ENCODE assay signal across 11 mouse cellular contexts in genomic region chr3:95427891-95428238, GRCm38 (mm10). TPM values are rescaled to one million over a fixed set of nuclear protein-coding genes. Genes with fewer than 3 reads are reported as not detected.
DNase-seq lines count a peak whose midpoint lies in the region; ATAC-seq and TF ChIP-seq lines count a peak whose summit lies in the region.
"Not testable (repeated sequence)": the region's sequence is repeated elsewhere in the genome, so short reads cannot be mapped to it uniquely, and the experiment has no call there.
"Had no signal": no experiment of that assay in that cellular context is flagged by ENCODE, and none has a peak within 500 bp of the region (broad histone marks: within the 10 kb centered on the region; RNA-seq: fewer than 3 reads in every experiment).

No protein-coding gene starts in this region.

- peak overlapping the region; percentile 30 for H3K4me3 ChIP-seq in hindbrain, embryonic 15.5 days
- H3K4me3 ChIP-seq in left cerebral cortex, adult 2 months: peak overlapping the region; percentile 43
- peak overlapping the region; percentile 36 for H3K4me3 ChIP-seq in lung, embryonic 16.5 days (ENCODE audit: low read length)
- H3K4me3 ChIP-seq in neural tube, embryonic 15.5 days (replicated peaks): peak overlapping the region; percentile 23; the same call in 1 of the 2 replicates

- POLR2A ChIA-PET in Patski (lab: Charles Lee): not testable (repeated sequence)

- H3K27ac ChIP-seq in hindbrain, embryonic 15.5 days (replicated peaks); left cerebral cortex, adult 2 months; lung, embryonic 16.5 days (ENCODE audit: low read length); neural tube, embryonic 15.5 days (replicated peaks): not testable (repeated sequence)

- not testable (repeated sequence) for H3K27me3 ChIP-seq in Patski; hindbrain, embryonic 15.5 days; lung, embryonic 16.5 days (ENCODE audit: control insufficient read depth, insufficient read depth, low read depth, low read length); neural tube, embryonic 15.5 days (replicated peaks)

- not testable (repeated sequence) for TF ChIP-seq CTCF in Patski (IDR thresholded peaks at IDR 0.05); left cerebral cortex, adult 2 months (IDR thresholded peaks at IDR 0.05)

- H3K4me2 ChIP-seq in hindbrain, embryonic 15.5 days: peak overlapping the region; percentile 54
- peak overlapping the region; percentile 50 for H3K4me2 ChIP-seq in lung, embryonic 16.5 days (ENCODE audit: low read depth, low read length)
- peak overlapping the region; percentile 51 for H3K4me2 ChIP-seq in neural tube, embryonic 15.5 days

- not testable (repeated sequence) for H3K9me3 ChIP-seq in hindbrain, embryonic 15.5 days; lung, embryonic 16.5 days (ENCODE audit: control insufficient read depth, low read length); neural tube, embryonic 15.5 days (replicated peaks)

- H3K4me1 ChIP-seq in hindbrain, embryonic 15.5 days (replicated peaks); lung, embryonic 16.5 days (replicated peaks; ENCODE audit: control insufficient read depth, insufficient read depth, low read length); neural tube, embryonic 15.5 days: not testable (repeated sequence)

- H3K9ac ChIP-seq in hindbrain, embryonic 15.5 days; lung, embryonic 16.5 days (ENCODE audit: low read length); neural tube, embryonic 15.5 days (replicated peaks): not testable (repeated sequence)

- in situ Hi-C loops in Patski (cut with MboI; ENCODE audit: low pct_unique_long_range_greater_than_20kb): not testable (repeated sequence)

- 23% methylated on average over 16 of the region's 21 CpGs for WGBS in hindbrain, embryonic 15.5 days
- 22% methylated on average over 11 of the region's 21 CpGs for WGBS in lung, embryonic 16.5 days
- 29% methylated on average over 15 of the region's 21 CpGs for WGBS in neural tube, embryonic 15.5 days

- not testable (repeated sequence) for H3K36me3 ChIP-seq in hindbrain, embryonic 15.5 days; lung, embryonic 16.5 days (ENCODE audit: control insufficient read depth, insufficient read depth, low read length); neural tube, embryonic 15.5 days

- not testable (repeated sequence) for DNase-seq in Patski (ENCODE audit: low read depth, low spot score)
- DNase-seq in embryo, embryonic 9.5 days (ENCODE audit: extremely low spot score): peak; percentile 29
- DNase-seq in gastrocnemius, postnatal 14 days: peak; percentile 9
- DNase-seq in left cerebral cortex, adult 2 months (ENCODE audit: extremely low spot score in 1 of 2, low spot score in 2 of 2): peak; percentile 15 to 25
- DNase-seq in testis, postnatal 14 days (ENCODE audit: low spot score): peak; percentile 48

- peak; percentile 44 for ATAC-seq in Patski
- ATAC-seq in hindbrain, embryonic 15.5 days (ENCODE audit: low FRiP score, low read depth): peak; percentile 51; the same call in 1 of the 2 replicates
- ATAC-seq in lung, embryonic 16.5 days (ENCODE audit: low read depth): not testable (repeated sequence)
- ATAC-seq in neural tube, embryonic 15.5 days (ENCODE audit: low FRiP score): peak; percentile 57; the same call in 1 of the 2 replicates

- CTCF ChIA-PET in Patski (lab: Charles Lee): not testable (repeated sequence)

- intact Hi-C loops in gastrocnemius, postnatal 14 days (cut with DNase I; ENCODE audit: low total_unique reads); left cerebral cortex, adult 2 months (cut with DNase I): not testable (repeated sequence)

RNA-seq across cellular contexts. Expression of gene Arnt, which starts 6.3 kb away (rescaled TPM):
- polyA plus RNA-seq in Patski (2021): 54.8 TPM
- total RNA-seq in gastrocnemius, postnatal 14 days (2021): 10 to 100 TPM; 38.8 to 39.3 TPM
- polyA plus RNA-seq in hindbrain, embryonic 15.5 days (2015; fragmentation: Nextera tagmentation; extraction: Ambion mirVana): 15.8 and 17.5 TPM in 2 replicates
- total RNA-seq in left cerebral cortex, adult 2 months (2021): 10 to 100 TPM; 39.1 to 43.3 TPM
- polyA plus RNA-seq in lung, embryonic 16.5 days (2015; fragmentation: Nextera tagmentation; extraction: Ambion mirVana): 52.6 and 52.8 TPM in 2 replicates
- 14.2 and 20.5 TPM in 2 replicates for polyA plus RNA-seq in neural tube, embryonic 15.5 days (2015; fragmentation: Nextera tagmentation; extraction: Ambion mirVana)

RNA-seq across cellular contexts. Expression of gene 4930558C23Rik, which starts 25.2 kb away (rescaled TPM):
- not detected for polyA plus RNA-seq in Patski (2021)
- not detected for total RNA-seq in gastrocnemius, postnatal 14 days (2021)
- not detected in 2 replicates for polyA plus RNA-seq in hindbrain, embryonic 15.5 days (2015; fragmentation: Nextera tagmentation; extraction: Ambion mirVana)
- total RNA-seq in left cerebral cortex, adult 2 months (2021): not detected
- not detected in 2 replicates for polyA plus RNA-seq in lung, embryonic 16.5 days (2015; fragmentation: Nextera tagmentation; extraction: Ambion mirVana)
- not detected in 2 replicates for polyA plus RNA-seq in neural tube, embryonic 15.5 days (2015; fragmentation: Nextera tagmentation; extraction: Ambion mirVana)
- total RNA-seq: adrenal gland, adult 18-20 months; heart, adult 8-10 months; megakaryocyte, adult 5-6 weeks had no signal
